Mouse (Mus musculus) embryonic facial prominence, embryonic 11.5 days (tissue): ENCODE measurements around the gene Chuk. TPM values are rescaled to one million over a fixed set of nuclear protein-coding genes. Genes with fewer than 3 reads are reported as not detected.
A peak's percentile ranks its signal among the peaks of the same experiment; 100 is the strongest.

Experiments used
- ATAC-seq: fragments of 200-750 bp; cut with Nextera tagmentation; replicated peaks from 2 replicates; pipeline ENCODE4 v1.8.0; 2017; ENCODE audit warnings: low read depth; ENCODE audit not compliant: insufficient number of reproducible peaks, low FRiP score, low TSS enrichment
- DNase-seq: peaks from one replicate; pipeline ENCODE4 v3.0.0-alpha.2; 2015; ENCODE audit warnings: low spot score
- H3K27ac ChIP-seq: fragments of 300-500 bp; sonication (generic); replicated peaks from 2 replicates; pipeline ENCODE4 v1.5.1; 2014; ENCODE audit warnings: mild to moderate bottlenecking, low read depth, low read length, control low read depth
- H3K27me3 ChIP-seq: fragments of 300-500 bp; sonication (generic); 2 replicates; pipeline ENCODE4 v1.6.1; 2014; ENCODE audit warnings: mild to moderate bottlenecking, low read length, moderate library complexity, mixed read lengths; ENCODE audit not compliant: control insufficient read depth, insufficient read depth
- H3K36me3 ChIP-seq: fragments of 300-500 bp; sonication (generic); replicated peaks from 2 replicates; pipeline ENCODE4 v1.6.1; 2014; ENCODE audit warnings: low read depth, mild to moderate bottlenecking, low read length, moderate library complexity, mixed read lengths; ENCODE audit not compliant: control insufficient read depth, insufficient read depth
- H3K4me1 ChIP-seq: fragments of 300-500 bp; sonication (generic); 2 replicates; pipeline ENCODE4 v1.6.1; 2014; ENCODE audit warnings: low read length, mixed read lengths; ENCODE audit not compliant: control insufficient read depth, insufficient read depth
- H3K4me2 ChIP-seq: fragments of 300-500 bp; sonication (generic); 2 replicates; pipeline ENCODE4 v1.6.1; 2014; ENCODE audit warnings: low read depth, mild to moderate bottlenecking, control low read depth, low read length, moderate library complexity
- H3K4me3 ChIP-seq: fragments of 300-500 bp; sonication (generic); 2 replicates; pipeline ENCODE4 v1.5.1; 2014; ENCODE audit warnings: low read depth, low read length, control low read depth
- H3K9ac ChIP-seq: fragments of 300-500 bp; sonication (generic); replicated peaks from 2 replicates; pipeline ENCODE4 v1.6.1; 2014; ENCODE audit warnings: mild to moderate bottlenecking, control low read depth, low read length
- H3K9me3 ChIP-seq: fragments of 300-500 bp; sonication (generic); replicated peaks from 2 replicates; pipeline ENCODE4 v1.6.1; 2016; ENCODE audit warnings: mild to moderate bottlenecking, low read length, inconsistent platforms, mixed read lengths; ENCODE audit not compliant: control insufficient read depth
- WGBS: fragments of 180-500 bp; shearing (Covaris S2); extraction: QIAGEN DNeasy Blood & Tissue Kit; methylation state at CpG from one replicate; pipeline ENCODE4 v1.1.7; 2014; 5-methylcytosine and 5-hydroxymethylcytosine counted together
- polyA plus RNA-seq: library from polyadenylated mRNA; unstranded; fragments of >200 nt; fragmentation: Nextera tagmentation; extraction: Ambion mirVana; gene quantifications from 2 replicates; pipeline ENCODE4 v1.2.1, GENCODE M21; 2014

Gene Chuk
- polyA plus RNA-seq, 1 experiment from 2014 or later, result 47.2 TPM

GRCm38 (mm10) chr19:44145702-44146567, 38.7 kb upstream of the Chuk start, which contains the start of gene Bloc1s2:
Gene Bloc1s2 (minus strand): TSS chr19:44146446.
- peaks cover 2% of the 10 kb centered on the region; the same call in 1 of the 2 replicates for H3K27me3 ChIP-seq
- no peaks in the 10 kb centered on the region; the same call in 1 of the 2 replicates for H3K36me3 ChIP-seq
- H3K4me2 ChIP-seq, result peak within 1 kb of the TSS; percentile 68
- 3% methylated on average over 46 of the region's 46 CpGs for WGBS
- ATAC-seq (peak; percentile 59; the same call in 1 of the 2 replicates), DNase-seq (peak; percentile 85)
- H3K9ac ChIP-seq, result peak within 1 kb of the TSS; percentile 76
- no peaks in the 10 kb centered on the region for H3K9me3 ChIP-seq
- peak within 1 kb of the TSS; percentile 73 for H3K4me3 ChIP-seq
- H3K4me1 ChIP-seq, result no peaks in the 10 kb centered on the region
- H3K27ac ChIP-seq, result no peak within 1 kb of the TSS

GRCm38 (mm10) chr19:44144366-44144765, 37.1 kb upstream of the Chuk start:
- no peak overlapping the region for H3K4me3 ChIP-seq
- H3K9me3 ChIP-seq, result no peaks in the 10 kb centered on the region
- DNase-seq, result no peak
- H3K4me2 ChIP-seq, result no peak overlapping the region
- H3K36me3 ChIP-seq, result no peaks in the 10 kb centered on the region; the same call in 1 of the 2 replicates
- H3K27me3 ChIP-seq, result peaks cover 2% of the 10 kb centered on the region; the same call in 1 of the 2 replicates
- no peak for ATAC-seq
- H3K9ac ChIP-seq, result no peak overlapping the region
- no peak overlapping the region for H3K27ac ChIP-seq
- H3K4me1 ChIP-seq, result no peaks in the 10 kb centered on the region
- WGBS, result 92% methylated on average over 9 of the region's 9 CpGs

DNA sequence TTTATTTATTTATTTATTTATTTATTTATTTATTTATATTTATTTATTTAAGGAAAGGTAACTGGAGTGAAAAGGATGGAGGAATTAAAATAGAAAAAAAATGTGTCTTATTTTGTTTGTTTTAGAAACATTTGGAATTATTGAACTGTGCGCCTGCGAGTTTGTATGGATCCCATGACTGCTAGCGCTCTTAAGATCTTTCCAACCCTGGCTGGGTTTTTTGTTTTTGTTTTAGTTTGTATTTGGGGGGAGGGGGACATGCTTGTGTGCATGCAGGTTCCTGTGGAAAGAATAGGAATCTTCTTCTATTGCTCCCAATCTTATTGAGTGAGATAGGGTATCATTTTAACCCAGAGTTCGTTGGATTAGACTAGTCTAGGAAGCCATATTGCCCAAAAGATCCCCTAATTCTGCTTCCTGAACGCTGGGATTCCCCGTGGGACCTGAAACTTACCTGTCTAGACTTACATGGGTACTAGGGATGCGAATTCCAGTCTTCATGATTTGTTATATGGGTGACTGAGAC, 28.7 kb upstream of the Chuk start:
- H3K4me3 ChIP-seq, result peak overlapping the region; percentile 17
- ATAC-seq (peak; percentile 10; the same call in 1 of the 2 replicates), DNase-seq (peak; percentile 11)
- H3K9me3 ChIP-seq, result no peaks in the 10 kb centered on the region
- no peaks in the 10 kb centered on the region for H3K27me3 ChIP-seq
- WGBS, result 34% methylated on average over 7 of the region's 7 CpGs
- peaks cover 3% of the 10 kb centered on the region; the same call in 1 of the 2 replicates for H3K36me3 ChIP-seq
- 0 out of 2 replicates have a peak overlapping the region, but pooled peaks have one; percentile 18 for H3K9ac ChIP-seq
- H3K4me1 ChIP-seq, result no peaks in the 10 kb centered on the region
- H3K4me2 ChIP-seq, result peak overlapping the region; percentile 10; the same call in 1 of the 2 replicates
- H3K27ac ChIP-seq, result no peak overlapping the region

- WGBS, result under 1% methylated on average over 45 of the region's 45 CpGs
- Histone ChIP-seq H3K4me1 (no peaks in the 10 kb centered on the region), H3K27me3 (no peaks in the 10 kb centered on the region), H3K36me3 (peaks cover 3% of the 10 kb centered on the region; the same call in 1 of the 2 replicates), H3K4me2 (peak within 1 kb of the TSS; percentile 50), H3K9ac (peak within 1 kb of the TSS; percentile 82), H3K4me3 (peak within 1 kb of the TSS; percentile 71), H3K27ac (peak within 1 kb of the TSS; percentile 86), H3K9me3 (no peaks in the 10 kb centered on the region)
- peak; percentile 94 for DNase-seq
- ATAC-seq, result peak; percentile 75
These were observed 28.0 kb upstream of the Chuk start, which contains the start of gene Cwf19l1 for GRCm38 (mm10) chr19:44135072-44135959. Gene Cwf19l1 (minus strand): TSS chr19:44135876.

- Histone ChIP-seq H3K36me3 (peaks cover 3% of the 10 kb centered on the region), H3K4me1 (no peaks in the 10 kb centered on the region), H3K9ac (no peak overlapping the region), H3K4me3 (no peak overlapping the region), H3K27me3 (no peaks in the 10 kb centered on the region), H3K9me3 (no peaks in the 10 kb centered on the region), H3K27ac (no peak overlapping the region), H3K4me2 (no peak overlapping the region)
- WGBS, result 92% methylated on average over 5 of the region's 5 CpGs
- ATAC-seq (no peak), DNase-seq (no peak)
These were observed 25.6 kb upstream of the Chuk start for GRCm38 (mm10) chr19:44132917-44133316.

GRCm38 (mm10) chr19:44128560-44128959, 21.3 kb upstream of the Chuk start:
- no peaks in the 10 kb centered on the region for H3K4me1 ChIP-seq
- no peak overlapping the region for H3K4me3 ChIP-seq
- H3K36me3 ChIP-seq, result peaks cover 3% of the 10 kb centered on the region
- H3K27me3 ChIP-seq, result no peaks in the 10 kb centered on the region
- no peaks in the 10 kb centered on the region for H3K9me3 ChIP-seq
- no peak for DNase-seq
- no peak overlapping the region for H3K27ac ChIP-seq
- ATAC-seq, result no peak
- WGBS, result 97% methylated on average over 2 of the region's 2 CpGs
- no peak overlapping the region for H3K9ac ChIP-seq
- H3K4me2 ChIP-seq, result no peak overlapping the region

GRCm38 (mm10) chr19:44127729-44128497, 20.6 kb upstream of the Chuk start:
- H3K9me3 ChIP-seq, result no peaks in the 10 kb centered on the region
- no peaks in the 10 kb centered on the region for H3K27me3 ChIP-seq
- H3K4me1 ChIP-seq, result no peaks in the 10 kb centered on the region
- no peak overlapping the region for H3K27ac ChIP-seq
- no peak for DNase-seq
- H3K9ac ChIP-seq, result no peak overlapping the region
- peaks cover 5% of the 10 kb centered on the region for H3K36me3 ChIP-seq
- H3K4me3 ChIP-seq, result no peak overlapping the region
- H3K4me2 ChIP-seq, result no peak overlapping the region
- ATAC-seq, result no peak
- 94% methylated on average over 10 of the region's 10 CpGs for WGBS
